Mouse (Mus musculus): ENCODE results near the gene Akap7.
A peak's percentile ranks its signal among the peaks of the same experiment; 100 is the strongest.

The Akap7 gene

GRCm38 (mm10) chr10:25257466-25257865, 50.2 kb downstream of the Akap7 start:
- no peak for DNase-seq (ENCODE audit: low read depth)

DNA sequence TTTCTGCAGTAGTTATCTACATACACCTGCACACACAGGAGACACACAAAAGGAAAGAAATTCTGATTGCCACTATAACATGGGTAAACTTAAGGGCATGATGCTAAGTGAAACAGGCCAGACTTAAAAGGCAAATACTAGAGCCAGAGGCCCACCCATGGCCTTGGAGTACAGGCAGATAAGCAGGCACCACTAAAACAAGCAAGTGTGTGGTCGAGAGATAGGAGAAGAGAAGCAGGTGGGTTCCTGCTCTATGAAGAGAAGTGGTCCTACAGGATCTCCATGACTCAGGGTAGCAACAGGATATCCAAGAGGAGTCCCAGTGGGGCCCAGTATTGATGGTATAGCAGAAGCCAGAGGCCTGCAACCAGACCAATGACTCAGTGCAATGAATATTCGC, 54.2 kb downstream of the Akap7 start:
- DNase-seq (ENCODE audit: low read depth): no peak

DNA sequence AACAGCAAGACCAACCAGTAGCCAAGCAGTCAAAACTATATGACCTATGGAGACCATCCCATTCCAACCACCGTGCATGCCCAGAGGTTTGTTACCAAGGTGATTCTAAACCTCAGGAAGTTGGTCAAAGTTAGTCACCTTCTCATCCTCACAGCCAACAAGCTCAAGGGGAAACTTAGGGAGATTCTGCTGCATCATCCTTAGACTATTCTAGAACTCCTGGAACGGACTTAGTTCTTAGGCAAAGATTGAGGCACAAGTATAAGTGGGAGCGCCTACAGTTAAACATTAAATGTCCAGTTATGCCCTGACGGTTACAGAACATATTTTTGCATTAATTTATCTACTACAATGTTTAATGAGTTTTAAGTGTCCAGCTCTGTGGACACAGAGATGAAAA, 54.7 kb downstream of the Akap7 start:
- DNase-seq (ENCODE audit: low read depth): no peak

- peak; percentile 69 for DNase-seq (ENCODE audit: low read depth)
Observed at GRCm38 (mm10) chr10:25250108-25250507, 57.6 kb downstream of the Akap7 start.

- peak; percentile 40 for DNase-seq (ENCODE audit: low read depth)
Observed at GRCm38 (mm10) chr10:25246173-25246572, 61.5 kb downstream of the Akap7 start.

DNA sequence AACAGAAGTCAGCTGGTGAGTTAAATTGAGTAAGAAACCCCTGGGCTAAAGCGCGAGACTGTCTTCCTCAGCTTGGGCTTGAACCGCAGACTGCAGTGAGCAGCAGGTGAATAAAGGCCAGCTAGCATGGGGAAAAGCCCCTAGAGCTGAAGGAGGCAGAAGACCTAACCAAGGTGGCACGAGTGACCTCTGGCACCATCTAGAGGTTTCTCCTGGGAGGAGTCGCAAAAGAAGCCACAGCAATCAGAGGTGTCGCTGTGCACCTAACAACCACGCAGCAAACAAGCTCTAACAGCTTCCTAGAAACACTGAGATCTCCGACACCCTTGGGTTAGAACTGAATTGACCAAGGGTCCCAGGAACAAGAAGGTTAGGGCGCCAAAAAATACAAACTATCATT, 68.5 kb downstream of the Akap7 start:
- DNase-seq (ENCODE audit: low read depth): peak; percentile 61

DNA sequence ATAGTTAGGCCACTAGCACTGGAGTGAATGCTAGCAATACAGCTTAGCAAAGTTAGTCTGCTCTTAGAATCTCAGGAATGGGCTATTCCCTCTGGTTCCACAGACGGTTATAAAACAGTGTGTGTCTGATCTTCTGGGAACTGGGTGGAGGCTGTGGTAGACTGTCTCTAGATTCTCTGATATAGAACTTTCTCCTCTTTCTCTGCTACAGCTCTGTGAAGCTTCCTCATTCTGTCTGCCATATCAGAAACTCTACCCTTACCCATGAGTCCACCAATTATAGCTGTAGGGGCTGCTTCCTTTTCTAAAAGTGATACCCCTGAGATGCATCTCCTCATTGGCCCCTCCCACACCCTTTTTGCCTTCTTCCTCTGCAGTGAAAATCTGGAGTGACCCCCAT, 73.6 kb downstream of the Akap7 start:
- no peak for DNase-seq (ENCODE audit: low read depth)

- DNase-seq (ENCODE audit: low read depth): no peak
Observed at GRCm38 (mm10) chr10:25232700-25233099, 75.0 kb downstream of the Akap7 start.

GRCm38 (mm10) chr10:25231358-25231757, 76.3 kb downstream of the Akap7 start:
- no peak for DNase-seq (ENCODE audit: low read depth)

DNA sequence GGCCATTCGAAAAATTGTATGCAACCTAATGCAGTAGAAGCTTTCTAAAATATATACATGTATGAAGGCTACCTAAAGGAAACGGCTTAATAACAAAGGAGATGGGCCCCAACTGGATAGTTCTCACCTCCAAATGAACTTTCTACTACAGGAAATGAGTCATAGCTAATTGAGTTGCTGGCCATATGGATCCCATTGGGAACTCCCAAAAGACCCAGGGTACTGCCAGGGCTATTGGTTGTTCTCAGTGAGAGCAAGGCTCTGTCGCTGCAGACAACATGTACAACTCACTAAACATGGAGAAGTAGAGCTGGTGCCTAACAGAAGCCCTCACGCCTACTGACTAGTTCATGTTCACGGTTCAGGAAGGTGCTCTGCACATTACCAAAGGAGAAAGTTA, 83.3 kb downstream of the Akap7 start:
- no peak for DNase-seq (ENCODE audit: low read depth)

DNA sequence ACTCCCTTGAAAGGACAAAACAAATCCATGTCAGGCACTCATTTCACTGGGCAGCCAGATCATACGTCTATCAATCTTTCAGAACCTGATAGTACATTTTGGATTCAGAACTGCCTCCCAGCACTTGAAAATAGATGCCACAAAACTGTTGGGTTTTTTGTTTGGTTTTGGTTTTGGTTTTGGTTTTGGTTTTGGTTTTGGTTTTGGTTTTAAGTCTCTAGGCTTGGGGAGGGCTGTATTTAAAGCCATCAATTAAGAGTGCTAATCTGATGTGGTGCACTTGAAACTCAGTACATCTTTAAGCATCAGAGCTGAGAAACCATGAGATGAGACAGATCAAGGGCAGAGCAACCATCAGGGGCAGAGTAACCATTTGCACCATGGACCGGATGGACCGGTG, 86.9 kb downstream of the Akap7 start:
- peak; percentile 61 for DNase-seq (ENCODE audit: low read depth)

GRCm38 (mm10) chr10:25219901-25220495, 87.7 kb downstream of the Akap7 start:
- DNase-seq (ENCODE audit: low read depth): no peak

- peak; percentile 71 for DNase-seq (ENCODE audit: low read depth)
Observed at GRCm38 (mm10) chr10:25219220-25219628, 88.4 kb downstream of the Akap7 start.

DNA sequence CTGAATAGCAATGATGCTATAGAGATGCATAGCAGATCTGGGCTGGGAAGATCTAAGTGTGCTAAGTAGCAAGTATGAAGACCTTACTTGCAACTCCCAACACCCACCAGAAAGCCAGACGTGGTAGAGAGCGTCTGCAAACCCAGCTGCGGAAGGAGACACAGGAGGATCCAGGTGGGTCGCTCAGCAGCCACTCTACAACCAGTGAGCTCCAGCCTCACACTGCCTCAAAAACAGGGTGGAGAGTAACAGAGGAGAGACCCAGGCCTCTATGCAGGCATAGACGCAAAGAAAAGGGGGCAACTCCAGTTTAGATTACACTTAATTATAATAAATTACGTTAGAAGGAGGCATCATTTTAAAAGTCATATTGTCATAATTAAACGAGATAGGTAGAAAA, 88.9 kb downstream of the Akap7 start:
- DNase-seq (ENCODE audit: low read depth): no peak

DNA sequence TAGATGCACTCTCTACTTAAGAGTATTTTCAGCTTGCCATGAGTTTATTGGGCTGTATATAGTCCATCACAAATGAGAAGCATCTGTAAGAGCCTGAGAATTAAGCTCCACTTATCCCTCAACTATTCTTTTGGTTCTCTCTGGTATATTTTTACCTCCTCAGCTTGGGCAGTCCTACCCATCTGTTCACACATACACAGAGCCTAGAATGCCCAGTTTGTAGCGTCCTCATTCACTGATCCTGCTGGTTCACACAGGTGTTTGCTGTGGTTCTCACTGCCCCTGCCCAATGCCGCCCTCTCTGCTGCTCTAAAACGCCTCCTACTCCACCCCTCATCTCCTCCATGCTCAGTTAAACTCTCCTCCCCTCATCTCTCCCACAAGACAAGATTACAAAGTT, 91.7 kb downstream of the Akap7 start:
- no peak for DNase-seq (ENCODE audit: low read depth)

GRCm38 (mm10) chr10:25213716-25214115, 94.0 kb downstream of the Akap7 start:
- DNase-seq (ENCODE audit: low read depth): no peak

- no peak for DNase-seq (ENCODE audit: low read depth)
Observed at GRCm38 (mm10) chr10:25208619-25209018, 99.1 kb downstream of the Akap7 start.

DNA sequence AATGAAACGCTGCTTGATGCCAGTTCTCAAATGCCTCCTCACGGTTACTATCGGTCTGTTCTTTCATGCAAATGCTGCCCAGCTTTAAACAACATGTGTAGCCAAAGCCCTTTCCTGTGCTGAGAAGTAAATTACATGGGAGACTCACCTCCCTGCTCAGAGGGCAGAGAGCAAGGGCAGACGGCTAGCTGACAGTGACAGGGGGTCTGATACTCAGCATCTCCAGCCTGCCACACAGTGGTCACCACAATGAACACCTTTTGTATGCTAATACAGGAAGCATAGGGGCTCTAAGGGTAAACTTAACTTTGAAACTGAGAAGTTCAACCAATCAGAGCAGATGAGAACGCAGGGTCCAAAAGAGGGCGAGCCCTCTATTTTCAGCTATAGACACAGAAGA, 99.8 kb downstream of the Akap7 start:
- no peak for DNase-seq (ENCODE audit: low read depth)

GRCm38 (mm10) chr10:25200691-25201090, 107.0 kb downstream of the Akap7 start:
- peak; percentile 88 for DNase-seq (ENCODE audit: low read depth)

DNA sequence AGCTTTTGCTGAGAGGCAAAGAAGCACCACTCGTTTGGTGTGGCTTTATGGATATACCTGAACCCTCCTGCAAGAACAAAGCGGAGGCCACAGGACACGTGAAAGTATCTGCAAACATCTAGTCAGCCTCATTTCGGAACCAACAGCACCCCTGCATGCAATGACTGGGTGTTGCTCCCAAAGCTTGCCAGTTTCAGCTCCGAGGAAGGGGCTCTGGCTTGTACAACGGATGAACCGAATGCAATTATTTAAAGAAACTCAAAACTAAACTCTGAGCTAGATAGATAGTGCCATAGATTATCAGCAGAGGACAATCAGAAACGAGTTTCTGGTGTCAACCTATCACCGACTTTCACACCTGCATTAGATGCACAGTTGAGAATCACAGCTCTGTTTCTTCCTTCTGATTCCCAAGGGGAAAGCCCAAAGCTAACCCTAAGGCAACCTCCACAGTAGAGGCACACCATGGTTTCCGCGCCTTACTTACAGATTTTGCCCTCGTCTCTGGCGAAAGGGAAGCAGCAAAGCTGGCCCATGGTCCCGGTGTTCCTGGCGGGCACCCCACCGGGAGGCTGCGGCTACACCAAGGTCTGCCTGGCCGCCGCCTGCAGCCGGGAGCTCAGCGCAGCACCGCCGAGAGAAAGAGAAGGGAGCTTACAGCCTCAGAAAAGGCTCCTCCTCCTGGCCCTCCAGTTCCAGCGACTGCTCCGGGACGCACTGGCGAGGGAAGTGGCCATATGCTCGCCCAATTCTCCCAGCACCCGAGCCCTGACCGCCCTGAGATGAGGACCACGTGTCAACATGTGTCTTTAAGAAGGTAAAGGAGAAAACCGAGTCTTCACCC, 107.9 kb downstream of the Akap7 start:
- peak; percentile 55 for DNase-seq (ENCODE audit: low read depth)

- DNase-seq (ENCODE audit: low read depth): peak; percentile 63
Observed at GRCm38 (mm10) chr10:25198575-25198974, 109.1 kb downstream of the Akap7 start.

- DNase-seq (ENCODE audit: low read depth): no peak
Observed at GRCm38 (mm10) chr10:25198048-25198447, 109.6 kb downstream of the Akap7 start.

DNA sequence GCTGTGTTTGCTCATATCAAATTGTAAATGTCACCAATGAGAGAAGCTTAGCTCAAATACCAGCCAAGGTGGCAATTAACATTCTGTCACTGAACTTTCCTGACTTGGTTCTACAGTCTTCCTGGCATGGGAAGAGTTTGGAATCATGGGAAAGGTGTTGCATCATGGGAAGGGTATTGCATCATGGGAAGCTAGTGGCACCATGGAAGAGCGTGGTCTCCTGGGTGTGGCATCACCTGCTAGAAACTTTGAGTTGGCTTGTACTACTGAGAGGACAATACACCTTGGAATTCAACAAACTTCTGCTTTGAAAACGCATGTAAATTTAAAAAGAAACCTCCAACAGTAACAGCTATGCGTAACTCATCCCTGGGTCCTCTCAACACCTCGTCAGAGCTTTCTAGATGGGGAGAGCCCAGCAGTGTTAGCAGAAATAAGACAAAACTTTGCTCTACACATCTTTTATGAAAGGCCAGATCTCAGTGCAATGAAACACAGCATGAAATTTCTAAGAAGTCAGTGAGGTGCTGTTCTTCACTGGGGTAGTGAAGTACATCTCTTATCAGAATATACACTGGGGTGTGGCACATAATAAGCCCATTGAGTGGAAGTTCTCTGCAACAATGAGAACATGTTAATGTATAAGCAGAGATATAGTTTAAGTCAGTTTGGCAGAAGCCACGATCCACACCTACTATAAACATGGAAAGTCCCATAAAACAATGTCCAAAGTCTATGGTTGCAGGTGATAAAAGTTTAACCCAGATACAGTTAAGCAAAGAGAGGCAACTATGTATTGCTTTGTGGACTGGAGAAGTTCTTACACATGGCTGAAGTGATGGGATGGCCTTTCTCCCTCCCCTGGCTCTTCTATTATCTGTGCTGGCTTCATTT, 115.2 kb downstream of the Akap7 start:
- no peak for DNase-seq (ENCODE audit: low read depth)
